Mouse (Mus musculus) cerebellum, adult 9-11 months (tissue): Measurements from ENCODE around the gene Ift81.

ENCODE experiments used
- DNase-seq: peaks from one replicate; pipeline ENCODE4 v3.0.0; 2022

Ift81 gene

DNA sequence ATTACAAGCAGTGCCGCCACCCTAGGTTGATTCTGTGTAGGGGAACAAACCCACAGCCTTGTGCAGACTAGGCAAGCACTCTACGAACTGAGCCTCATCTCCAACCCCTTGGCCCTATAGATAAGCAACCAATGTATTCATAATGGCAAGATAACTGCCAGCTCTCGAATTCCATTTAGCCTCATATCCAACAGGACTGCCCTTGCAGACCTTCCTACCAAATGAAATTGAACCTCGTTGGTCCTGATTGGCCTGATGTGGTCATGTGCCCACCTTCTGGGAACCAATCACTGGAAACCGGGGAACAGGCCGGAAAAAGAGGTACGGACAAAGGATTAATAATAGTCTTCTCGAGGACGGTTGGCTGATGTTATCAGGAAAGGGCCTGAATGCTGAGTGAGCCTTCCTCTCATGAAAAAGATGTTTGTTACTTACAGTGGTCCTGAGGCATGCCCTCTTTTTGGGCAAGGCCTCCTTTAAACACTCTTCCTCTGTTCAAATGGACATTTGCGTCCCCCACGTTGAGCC, 10.7 kb upstream of the Ift81 start:
- no peak for DNase-seq

DNA sequence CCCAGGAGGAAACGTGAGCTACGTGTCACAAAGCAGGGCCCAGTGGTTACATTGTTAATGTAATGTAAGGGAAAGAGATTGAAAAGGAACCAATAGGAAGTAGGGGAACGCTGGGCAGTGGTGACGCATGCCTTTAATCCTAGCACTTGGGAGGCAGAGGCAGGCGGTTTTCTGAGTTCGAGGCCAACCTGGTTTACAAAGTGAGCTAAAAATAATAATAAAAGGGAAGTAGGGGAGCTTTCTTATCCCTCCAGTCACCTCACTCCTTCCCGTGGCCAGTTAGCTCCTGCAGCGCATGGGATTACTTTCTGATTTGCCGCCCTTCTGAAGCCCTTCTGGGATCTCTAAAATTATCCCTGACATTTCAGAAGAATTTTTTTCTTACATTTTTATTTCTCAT, 9.5 kb upstream of the Ift81 start:
- DNase-seq = no peak

DNA sequence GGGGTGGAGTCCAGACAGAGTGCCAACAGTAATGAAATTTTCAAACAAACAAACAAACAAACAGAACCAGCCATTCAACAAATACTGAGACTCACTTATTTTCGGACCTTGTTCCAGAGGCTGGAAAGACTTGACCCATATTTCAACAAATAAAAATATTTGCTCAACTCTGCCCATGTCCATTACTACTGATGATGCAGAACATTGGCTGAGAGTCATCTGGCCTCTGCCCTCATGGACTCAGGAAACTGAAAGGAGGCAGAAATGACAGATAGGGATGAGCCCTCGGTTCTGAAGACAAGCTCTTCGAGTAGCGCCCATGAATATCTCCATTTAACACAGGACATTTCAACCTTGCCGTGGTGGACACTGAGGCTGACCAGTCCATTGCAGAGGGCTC, 8.2 kb upstream of the Ift81 start:
- DNase-seq = no peak

- peak; percentile 30 for DNase-seq
These were observed 7.1 kb upstream of the Ift81 start for GRCm38 (mm10) chr5:122621376-122621886.

DNA sequence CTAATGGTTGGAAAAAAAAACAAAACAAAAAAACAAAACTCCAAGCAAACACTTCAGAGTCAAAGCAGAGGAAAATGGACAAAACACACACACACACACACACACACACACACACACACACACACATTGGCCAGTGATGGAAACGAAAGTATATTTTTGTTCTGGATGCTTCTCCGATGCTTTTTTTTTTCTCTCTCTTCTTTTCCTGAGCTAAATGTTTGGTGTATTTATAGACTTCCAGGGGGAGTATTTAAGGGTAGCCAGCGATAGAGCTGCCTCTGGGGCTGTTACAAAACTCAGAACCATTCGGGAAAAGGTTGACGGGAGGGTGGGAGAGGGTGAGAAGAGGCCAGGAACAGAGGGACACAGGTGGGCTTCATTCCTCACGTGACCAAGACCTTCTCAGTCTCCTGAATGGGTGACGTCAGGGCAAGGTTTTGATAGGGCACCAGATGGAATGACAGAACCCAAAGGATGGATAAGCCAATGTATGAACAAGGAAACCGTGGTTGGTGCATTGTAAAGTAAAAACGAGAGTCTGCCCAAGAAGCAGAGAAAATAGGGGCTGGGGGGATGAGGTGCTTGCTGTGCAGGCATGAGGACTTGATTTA, 5.5 kb upstream of the Ift81 start:
- no peak for DNase-seq

- no peak for DNase-seq
These were observed 3.4 kb upstream of the Ift81 start for GRCm38 (mm10) chr5:122617718-122618117.

- no peak for DNase-seq
These were observed 2.7 kb downstream of the Ift81 start for GRCm38 (mm10) chr5:122611651-122612050.

- DNase-seq = no peak
These were observed 9.4 kb downstream of the Ift81 start for GRCm38 (mm10) chr5:122604894-122605293.

DNA sequence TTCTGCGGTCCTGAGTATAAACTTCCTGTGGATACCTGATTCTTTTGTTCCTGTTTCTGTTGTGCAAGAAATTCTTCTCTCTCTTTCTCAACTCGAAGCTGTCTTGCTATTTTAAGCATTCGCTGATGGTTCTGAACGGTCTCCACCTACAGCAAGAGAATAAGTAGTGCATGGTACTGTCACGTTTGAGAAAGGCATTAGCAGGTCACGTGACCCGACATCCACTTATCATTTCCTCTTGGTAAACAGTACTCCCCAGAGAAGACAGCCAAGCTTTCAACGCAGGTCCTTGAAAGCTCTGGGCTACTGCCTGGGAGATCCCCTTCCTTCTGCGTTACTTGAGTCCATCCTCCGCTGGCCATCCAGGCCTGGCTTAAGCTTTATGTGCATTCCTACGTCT, 12.1 kb downstream of the Ift81 start:
- no peak for DNase-seq

DNA sequence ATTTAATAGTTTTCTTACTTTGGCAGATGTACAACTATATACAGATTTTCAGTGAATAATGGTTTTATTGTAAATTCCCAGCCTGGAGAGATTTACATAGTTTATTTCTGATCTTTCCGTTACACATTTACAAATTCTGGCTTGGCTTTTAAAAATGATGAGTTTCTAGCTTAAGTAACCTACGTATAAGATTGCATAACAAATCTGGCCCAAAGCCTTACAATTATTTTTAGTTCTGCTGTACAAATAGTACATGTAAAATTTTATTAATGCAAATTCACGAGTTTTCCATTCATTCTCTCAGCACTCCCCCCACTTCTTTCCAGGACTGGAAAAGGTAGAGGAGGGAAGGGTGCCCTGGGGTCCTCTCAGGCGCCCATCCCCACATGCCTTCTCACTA, 18.8 kb downstream of the Ift81 start:
- no peak for DNase-seq

- no peak for DNase-seq
These were observed 24.4 kb downstream of the Ift81 start for GRCm38 (mm10) chr5:122589891-122590290.

DNA sequence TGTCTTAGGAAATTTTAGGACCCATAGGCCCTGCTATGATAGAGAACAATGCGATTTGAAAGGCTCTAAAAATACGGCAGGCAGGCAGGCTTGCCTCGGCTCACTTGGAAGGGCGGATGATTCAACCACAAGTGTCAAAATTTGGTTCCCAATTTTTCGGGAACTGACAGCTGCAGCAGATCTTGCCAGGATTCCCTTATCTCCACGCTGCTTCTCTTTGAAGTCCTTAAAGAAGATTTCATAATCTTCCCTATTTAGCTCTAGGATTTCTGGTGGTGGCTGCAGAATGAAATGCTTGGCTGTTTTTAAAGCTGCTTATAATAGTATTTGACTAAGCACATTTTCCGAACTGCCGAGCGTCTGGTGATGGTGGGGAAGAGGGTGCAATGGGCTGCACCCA, 28.8 kb downstream of the Ift81 start:
- DNase-seq = no peak

DNA sequence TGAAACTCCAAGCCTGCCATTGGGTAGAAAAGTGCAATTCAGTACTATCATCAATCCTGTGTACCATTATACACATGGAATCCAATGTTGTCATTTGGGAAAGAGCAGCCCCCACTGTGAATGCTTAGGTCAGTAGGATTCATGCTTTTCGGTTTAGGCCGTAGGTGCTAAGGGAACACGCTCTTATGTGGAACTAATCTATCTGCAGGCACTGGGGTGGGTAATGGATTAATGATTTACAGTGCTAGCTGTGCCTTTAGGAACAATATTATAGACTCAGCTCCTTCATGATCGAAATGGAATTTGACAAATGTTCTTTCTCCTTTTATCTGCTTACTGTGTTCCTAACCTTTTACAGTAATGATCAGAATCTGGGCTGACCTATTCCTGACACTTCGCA, 30.2 kb downstream of the Ift81 start:
- DNase-seq = no peak

- no peak for DNase-seq
These were observed 37.5 kb downstream of the Ift81 start for GRCm38 (mm10) chr5:122576683-122577329.

DNA sequence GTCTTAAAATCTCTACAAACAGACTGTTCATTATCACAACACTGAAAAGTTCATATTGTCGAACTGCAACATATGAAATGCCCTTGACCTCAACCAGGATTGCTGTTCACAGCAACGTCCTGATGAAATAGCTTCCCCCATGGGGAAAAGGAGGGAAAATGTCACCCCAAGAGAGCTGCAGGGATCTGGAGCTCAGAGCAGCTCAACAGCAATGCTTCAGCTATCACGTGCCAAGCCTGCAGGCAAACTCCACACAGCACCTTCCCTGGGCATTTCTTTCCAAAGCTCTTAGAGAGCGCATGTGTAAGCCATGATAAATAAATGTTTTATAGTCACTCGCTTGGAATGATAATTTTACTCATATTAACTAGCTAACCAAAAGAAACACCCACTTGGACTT, 42.3 kb downstream of the Ift81 start:
- DNase-seq = no peak

DNA sequence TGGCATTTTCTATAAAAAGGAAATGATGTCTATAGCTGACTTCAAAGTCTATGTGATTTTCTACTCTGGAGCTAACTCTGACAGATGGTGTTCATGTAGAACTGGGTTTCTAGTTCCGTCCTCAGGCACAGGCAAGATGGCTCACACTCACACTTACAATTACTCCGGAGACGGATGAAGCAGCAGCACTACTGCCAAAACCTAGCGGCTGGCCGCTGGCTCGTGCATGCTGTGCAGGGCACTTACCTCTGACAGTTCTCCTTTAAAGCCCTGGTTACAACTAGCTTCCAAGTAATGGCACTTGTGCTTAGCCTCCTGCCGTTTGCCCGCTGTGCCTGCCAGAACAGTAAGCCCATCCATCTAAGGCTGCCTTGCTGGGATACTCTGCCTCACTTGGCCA, 47.7 kb downstream of the Ift81 start:
- DNase-seq = peak; percentile 87

DNA sequence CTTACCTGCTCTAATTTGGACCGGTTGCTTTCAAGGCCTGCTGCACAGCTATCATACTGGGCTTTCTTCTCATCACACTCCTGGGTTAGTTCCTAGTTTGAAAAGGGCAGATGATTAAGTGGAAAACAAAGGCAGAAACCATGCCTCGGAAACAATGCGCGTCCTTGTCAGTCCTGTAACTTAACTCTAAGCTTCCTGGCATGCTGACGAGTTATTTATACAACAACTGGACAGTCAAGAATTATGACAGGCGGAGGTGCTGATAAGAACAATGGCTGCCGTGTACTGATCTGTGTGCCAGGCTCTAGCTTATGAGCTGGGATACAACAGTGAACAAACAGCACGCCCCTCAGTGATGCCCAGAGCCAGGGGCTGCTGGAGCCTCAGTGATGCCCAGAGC, 53.7 kb downstream of the Ift81 start:
- no peak for DNase-seq

DNA sequence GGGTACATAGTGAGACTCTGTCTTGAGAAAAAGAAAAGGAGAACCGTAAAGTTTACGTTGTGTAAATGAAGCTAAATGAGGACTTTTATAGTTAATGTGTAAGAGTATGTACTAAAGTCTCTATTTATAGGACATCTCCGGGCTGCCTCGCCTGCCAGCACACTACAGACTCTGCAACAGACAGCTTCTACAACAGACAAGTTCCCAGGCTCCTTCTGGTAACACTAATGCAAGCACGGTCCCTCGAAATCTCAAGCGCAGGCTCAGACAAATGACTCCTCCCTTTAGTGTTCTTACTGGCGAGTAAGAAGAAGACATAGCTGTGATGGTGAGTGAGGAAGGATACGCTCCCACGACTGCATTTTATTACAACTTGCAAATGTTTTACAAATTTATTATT, 56.2 kb downstream of the Ift81 start:
- DNase-seq = no peak

- DNase-seq = no peak
These were observed 59.2 kb downstream of the Ift81 start for GRCm38 (mm10) chr5:122555107-122555506.

GRCm38 (mm10) chr5:122552638-122553037, 61.7 kb downstream of the Ift81 start:
- no peak for DNase-seq

- DNase-seq = no peak
These were observed 63.9 kb downstream of the Ift81 start for GRCm38 (mm10) chr5:122550460-122550859.

GRCm38 (mm10) chr5:122548671-122549070, 65.6 kb downstream of the Ift81 start:
- DNase-seq = no peak

DNA sequence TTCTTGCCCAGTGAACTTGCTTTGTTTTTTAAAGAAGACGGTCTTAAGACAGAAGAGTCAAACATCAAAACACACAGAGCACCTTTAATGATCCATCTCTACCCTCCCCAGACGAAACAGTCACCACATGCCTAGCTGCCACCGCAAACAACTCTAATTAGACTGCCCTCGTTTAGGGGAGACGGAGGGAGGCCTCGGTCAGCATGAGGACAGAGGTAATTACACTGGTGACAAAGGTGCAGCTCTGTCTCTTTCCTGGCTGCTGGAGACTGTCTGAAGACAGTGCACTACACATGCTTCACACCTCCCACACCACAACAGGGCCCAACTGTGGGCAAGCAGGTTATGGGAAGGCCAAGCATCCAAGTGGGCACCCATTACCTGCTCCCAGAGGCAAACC, 66.5 kb downstream of the Ift81 start:
- no peak for DNase-seq

DNA sequence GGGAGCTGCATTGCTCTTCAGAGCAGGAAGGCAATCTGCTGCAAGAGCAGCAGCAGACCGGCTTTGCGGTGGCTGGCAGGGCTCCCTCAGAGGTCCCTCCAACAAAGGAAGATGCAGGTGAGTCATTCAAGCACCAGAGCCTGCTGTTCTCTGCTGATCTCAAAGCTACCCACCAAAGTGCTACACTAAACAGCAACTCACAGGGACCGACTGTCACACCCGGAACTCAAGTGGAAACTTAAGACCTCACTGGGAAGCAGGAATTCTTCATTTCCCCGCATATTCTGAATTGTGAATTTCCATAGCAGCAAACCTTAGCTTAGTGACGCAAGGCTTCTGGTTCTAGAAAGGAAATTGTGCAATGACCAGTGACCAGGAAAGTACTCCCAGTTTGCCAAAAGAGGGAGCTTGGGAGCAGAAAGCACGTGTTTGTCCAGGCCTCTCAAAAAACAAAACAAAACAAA, 67.0 kb downstream of the Ift81 start:
- peak; percentile 85 for DNase-seq

- no peak for DNase-seq
These were observed 70.9 kb downstream of the Ift81 start for GRCm38 (mm10) chr5:122543392-122543791.
